Mouse (Mus musculus) urinary bladder, postnatal 14 days (tissue): ENCODE data around the gene Ptprd.

Experiments used
- DNase-seq: peaks from one replicate; pipeline ENCODE4 v3.0.0; 2021; ENCODE audit warnings: low spot score

The Ptprd gene

DNA sequence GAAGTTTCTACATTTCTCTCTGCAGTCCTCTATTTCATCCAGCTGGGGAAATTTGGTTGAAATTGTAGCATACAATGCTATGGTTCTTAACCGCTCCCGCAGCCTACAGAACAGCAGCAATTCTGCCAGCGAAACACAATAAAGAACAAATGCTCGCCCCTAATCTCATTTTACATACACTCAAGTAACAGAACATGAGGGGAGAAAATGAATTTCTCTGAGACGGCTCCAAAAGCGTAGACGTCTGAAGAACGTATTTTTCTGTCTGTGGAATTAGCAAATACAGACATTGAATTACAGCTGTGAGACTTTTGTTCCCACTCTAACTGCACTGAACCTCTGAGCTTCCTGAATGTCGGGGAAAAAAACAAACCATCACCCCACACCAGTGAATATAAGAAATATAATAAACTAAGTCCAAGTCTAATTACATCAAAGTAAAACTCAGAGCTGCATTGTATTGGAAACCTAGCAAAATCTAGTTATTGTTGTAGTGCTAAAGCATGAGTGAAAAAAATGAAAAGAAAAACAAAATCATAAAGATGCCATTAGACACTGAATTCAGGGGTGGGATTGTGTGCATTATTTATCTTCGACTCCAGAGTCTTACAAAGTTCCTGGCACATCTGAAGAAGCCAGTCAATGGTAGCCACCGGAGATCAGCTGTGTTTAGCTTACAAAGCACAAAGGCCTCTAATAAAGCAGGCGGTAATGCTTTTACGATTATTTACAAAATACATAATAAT, 2187.8 kb downstream of the Ptprd start:
- DNase-seq: no peak

DNA sequence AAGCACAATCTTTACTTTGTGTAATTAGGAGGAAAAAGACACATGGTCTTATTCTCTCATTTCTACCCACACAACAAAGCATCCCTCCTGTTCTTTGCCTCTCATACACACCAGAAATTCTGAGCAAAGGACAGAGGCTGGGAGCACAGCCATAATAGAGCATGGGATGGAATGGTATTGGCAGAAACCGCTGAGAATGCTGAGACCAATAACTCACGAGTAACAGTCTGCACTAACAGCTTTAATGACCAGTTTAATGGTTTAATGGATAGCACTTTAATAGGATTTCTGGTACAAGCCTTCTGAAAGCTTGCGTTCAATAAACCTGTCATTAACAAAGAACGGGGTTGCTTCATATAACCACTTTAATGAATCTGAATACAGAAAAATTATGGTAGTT, 2190.1 kb downstream of the Ptprd start:
- no peak for DNase-seq

DNA sequence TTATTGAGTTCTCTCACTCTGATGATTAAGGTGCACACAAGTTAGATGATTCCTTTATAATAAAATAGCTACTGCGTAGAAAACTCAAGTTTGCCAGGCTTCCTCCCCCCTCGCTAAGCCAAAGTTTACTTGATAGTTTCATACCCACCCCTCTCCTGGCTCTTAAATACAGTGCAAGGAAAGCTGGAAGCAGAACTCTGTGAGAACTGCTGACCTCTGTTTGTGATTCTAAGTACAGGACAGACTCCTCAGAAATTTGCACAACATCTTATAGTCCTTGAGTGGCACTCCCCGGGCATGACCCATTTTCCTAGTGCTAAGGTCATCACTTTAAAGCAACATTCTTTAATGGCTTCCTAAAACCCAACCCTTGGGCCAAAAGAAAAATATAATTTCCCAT, 2196.7 kb downstream of the Ptprd start:
- no peak for DNase-seq

DNA sequence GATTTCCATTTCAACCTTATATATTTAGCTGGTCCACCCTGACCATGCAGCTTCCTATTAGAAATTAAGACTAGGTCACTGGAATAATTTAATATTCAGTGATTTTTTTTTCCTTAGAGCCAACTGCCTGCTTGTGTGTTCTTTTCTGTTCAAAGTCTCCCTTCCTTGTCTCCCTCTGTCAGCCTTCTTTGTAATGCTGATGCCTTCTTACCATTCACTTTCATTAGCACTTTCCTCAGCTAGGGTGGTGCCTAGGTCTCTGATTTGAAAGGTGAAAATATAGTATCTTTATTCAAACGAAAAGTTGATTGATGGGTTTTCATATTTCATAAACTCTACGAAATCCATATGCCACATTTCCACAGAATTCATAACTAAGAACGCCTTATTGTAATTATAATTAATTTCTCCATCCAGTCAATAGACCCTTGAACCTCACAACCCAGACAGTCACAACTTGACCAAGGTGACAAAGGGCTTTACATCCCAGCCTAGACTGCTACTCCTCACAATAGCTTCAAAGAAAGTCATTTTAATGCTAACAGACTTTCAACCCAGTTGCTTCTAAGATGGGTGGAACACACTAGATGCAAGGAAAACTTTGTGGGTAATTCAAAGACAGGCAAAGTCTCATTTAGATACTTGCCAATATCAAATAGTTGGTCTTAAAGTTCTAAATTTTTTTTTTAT, 2197.5 kb downstream of the Ptprd start:
- no peak for DNase-seq

DNA sequence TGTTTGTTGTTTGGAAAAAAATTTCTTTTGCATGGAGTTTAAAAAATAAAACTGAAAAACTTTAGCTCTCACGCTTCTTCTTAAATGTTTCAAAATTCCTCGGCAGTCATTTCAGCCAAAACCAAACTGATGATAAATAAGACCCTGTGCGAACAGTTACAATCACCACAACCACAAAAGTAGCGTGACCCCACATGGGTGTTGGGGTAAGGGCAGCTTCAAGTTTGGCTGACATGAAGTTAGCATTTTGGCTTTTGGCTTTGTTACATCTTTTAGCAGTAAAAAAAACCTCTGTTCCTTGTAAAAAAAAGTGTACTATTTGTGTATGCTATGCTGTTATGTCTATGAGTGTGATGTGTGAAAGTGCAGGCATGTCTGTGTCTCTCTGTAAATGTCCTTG, 2203.2 kb downstream of the Ptprd start:
- no peak for DNase-seq

DNA sequence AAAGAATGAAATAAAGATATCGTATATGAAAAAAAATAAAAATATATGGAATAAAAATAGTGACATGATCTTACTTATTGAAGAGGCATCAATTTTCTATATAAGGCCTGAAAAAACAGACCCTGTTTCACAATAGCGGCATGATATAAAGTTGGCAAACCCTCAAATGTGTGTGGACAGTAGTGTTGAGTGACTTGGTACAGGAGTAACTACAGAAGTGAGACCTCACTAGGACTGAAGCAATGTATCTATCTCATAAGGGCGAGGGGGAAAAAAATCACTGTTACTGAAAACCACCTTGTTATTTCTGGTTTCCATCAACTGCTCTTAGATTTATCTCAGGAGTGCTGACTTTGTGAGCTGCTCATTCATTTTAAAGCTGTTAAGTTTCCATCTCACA, 2204.5 kb downstream of the Ptprd start:
- DNase-seq: no peak

DNA sequence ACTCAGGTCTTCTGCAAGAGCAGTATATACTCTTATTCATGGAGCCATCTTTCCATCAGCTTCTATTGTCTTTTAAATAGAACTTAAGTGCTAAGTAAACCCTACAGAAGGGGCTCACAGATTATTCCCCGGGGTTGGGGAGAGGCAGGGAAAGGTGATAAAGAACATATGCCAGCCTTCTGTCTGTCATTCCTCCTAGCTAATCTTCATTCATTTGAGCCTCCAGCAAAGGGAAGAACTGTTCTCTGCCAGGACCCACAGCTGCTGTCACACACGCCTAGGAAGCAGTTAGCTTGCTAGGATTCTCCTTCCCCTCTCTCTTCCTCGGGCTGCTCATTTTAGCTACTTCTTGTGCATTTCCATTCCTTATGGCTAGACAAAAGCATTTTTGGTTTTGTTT, 2205.0 kb downstream of the Ptprd start:
- no peak for DNase-seq

DNA sequence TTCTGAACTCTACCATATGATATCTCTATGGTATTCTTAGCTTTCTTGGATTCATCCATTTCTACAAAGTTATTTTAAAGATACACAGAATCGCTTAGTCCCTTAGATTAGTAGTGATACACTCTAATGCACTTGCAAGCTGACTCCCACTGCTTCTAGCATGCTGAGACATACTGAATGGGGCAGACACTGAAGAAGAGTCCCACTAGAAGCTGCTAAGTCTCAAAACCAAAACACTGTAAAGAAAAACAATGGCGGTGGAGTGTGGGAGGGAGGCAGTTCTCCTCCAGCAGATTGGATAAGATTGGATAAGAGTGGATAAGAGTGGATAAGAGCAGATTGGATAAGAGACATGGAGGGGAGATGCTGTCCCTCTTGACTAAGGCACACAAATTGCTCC, 2207.6 kb downstream of the Ptprd start:
- no peak for DNase-seq

DNA sequence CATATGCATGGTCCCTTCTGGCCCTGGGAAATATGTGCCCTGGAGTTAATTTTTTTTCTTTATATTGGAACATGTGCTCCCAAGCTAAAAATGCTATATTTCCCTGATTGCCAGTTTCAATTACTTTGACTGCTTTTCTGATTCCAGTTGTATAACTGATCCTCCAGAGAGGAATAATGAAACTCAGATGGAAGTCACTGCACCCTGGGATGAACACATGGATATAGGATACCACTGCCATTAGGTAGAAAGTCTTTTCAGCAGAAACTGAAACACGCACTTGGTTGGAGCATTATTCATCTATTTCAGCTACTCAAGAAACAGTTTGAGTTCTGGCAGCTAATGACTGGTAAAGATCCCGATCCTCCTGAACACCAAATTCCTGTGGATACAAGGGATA, 2211.5 kb downstream of the Ptprd start:
- no peak for DNase-seq

DNA sequence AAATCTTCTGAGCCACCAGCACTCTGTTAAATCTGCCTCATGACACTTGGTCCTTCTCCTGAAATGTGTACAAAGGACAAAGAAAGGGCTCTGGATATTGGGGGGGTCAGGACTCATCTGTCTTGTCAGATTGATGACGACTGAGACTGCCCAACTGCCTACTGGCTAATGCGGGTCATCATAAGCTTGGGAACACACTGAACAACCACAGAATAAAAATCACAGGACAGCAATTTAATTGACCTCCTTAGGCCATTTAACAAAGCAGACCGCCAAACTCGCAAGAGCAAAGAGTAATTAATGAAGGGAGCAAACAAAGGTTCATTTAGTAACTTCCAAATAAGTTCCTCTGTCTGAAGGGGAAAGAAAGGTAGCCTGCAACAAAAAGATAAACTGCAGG, 2215.9 kb downstream of the Ptprd start:
- DNase-seq: no peak

DNA sequence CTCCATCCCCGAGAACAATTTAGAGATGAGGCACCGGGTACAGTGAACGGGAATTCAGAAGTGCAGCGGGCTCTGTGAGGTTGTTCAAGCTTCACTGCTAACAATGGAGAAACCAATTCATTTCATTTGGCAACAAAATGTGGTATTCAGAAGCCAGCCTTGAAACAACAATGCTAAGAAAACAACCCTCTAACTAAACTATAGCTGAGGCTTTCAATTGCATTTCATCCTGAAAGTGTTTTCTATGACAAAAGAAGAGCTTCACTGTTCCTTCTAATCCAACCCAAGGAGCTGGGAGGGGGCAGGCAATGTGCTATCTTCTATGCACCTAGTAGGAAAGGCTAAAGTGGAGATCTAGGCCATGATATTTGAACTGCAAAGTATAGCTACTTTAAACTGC, 2217.2 kb downstream of the Ptprd start:
- no peak for DNase-seq

DNA sequence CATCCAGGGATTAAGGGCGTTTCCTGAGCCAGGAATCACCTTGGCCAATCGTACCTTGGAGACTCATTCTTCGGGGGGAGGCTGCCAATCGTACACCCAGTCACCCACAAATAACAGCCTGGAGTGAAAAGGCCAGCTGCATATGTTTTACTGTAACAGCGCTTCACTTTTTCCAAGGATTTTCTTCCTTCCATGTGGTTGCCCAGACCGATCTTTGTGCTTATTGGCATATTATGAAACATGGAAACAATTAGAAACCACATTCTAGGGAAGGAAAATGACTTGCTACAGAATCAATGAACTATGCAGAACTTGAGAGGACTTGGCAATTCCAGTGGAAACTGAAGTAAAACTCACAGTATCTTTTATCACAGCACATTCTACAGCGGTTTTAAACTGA, 2218.7 kb downstream of the Ptprd start:
- no peak for DNase-seq

DNA sequence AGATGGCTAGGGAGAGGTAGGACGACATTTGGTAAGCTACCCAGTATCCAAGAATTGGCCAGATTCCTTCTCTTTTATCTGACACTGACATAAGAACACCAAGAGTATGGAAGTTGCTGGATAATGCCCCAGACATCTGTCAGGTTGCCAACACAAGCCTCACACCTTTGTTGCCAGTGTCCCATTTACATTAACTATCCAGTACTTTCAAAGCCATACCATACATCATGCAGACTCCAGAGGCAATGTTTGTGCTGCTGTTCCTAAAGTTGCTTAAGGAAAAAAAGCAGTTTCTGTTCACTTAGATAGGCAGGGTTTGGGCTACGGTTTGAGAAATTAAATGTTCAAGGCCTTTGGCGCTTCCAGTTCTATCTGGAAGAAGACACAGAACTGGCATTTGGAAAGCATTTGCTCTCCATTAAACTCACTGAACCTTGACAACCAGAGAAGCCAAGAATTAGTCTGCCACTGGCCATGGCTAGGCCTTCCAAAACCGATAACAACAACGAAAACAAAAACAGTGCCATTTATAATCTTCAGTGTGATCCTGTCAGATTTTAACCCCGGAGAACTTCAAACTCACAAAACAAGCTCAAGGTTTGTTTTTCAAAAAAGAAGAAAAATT, 2220.0 kb downstream of the Ptprd start:
- DNase-seq: no peak

DNA sequence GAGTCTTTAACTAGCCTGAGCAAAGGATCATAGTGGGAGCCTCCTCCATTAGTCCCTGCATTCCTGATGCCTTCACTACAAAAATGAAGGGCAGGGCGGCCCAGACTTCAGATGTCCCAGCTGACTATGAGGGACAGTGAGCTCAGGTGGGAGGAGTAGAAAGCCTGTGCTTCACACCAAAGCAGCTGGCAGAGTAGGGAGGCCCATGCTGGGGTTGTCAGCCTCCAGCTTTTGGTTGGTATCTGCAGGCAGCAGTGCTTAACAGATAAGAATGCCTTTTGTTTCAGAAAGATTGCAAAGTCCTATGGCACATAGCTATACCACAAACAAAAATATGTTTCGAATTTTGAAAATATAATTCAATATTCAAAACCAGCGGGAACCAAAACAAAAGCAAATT, 2237.0 kb downstream of the Ptprd start:
- DNase-seq: no peak

DNA sequence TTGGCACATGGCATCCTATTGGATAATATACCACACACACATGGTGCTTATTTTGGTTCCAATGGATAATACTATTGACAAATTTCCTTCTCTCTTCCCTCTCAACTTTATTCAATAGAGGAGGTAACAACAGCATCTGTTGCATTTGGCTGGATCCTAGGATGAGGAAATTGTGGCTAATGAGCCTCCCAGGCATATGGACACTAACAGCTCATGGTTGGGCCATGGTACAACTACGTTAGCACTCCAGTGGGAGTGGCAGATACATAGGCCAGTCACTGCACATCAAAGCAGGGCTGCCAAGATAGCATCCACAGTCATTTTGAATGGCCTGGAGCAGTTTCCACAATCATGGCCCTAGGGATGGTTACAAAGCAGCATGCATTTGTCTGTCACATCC, 2238.4 kb downstream of the Ptprd start:
- no peak for DNase-seq

DNA sequence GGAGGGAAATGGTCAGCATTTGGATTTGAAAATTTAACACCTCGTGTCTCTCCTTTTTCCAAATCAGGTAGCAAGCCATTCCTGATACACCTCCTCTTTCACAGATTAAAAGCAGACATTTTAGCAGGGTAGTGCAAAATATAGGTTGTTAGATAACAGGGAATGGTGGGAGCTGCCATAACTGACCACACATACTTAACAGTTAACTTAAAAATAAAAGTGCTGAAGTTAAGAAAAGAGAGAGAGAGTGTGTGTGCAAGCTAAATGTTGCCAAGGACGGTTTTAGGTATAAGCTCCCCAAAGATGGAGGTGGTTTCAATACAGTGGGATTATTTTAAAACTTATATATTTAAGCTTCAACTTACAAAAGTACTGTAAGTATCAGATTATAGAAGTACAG, 2241.8 kb downstream of the Ptprd start:
- no peak for DNase-seq

DNA sequence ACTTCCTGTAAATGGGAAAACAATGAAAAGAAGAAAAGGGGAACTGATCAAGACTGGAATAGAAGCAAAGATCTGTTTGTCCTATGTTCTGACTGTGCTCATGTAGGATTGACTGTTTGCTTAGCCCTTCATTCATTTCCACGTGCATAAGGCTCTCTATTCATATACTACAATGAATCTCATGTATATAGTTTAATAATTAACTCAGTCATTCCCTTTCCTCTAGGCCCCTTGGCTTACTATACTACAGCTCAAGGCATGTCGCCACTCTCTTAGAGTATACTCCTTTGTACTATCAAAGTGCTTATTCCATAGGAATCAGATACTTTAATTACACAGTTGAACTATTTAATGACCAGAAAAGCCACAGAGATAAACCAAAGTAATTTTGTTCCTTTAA, 2243.1 kb downstream of the Ptprd start:
- DNase-seq: no peak

DNA sequence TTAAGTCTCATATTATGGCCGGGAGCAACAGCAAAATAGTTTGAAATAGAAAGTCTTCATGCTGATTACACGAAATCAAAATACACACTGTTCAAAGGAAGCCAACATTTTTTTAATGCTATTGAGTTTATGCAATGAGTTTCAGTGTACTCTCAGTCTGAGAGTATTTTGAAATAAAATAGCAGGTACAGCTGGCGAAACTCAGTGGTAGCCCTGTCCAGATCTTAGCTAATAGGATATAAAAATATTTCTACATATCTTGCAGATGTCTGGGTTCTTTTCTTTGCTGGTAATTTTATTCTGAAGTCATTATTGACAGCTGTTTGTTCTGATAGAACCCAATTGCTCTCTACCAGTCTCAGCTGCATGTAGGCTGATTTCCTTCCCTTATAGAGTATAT, 2246.0 kb downstream of the Ptprd start:
- DNase-seq: no peak

DNA sequence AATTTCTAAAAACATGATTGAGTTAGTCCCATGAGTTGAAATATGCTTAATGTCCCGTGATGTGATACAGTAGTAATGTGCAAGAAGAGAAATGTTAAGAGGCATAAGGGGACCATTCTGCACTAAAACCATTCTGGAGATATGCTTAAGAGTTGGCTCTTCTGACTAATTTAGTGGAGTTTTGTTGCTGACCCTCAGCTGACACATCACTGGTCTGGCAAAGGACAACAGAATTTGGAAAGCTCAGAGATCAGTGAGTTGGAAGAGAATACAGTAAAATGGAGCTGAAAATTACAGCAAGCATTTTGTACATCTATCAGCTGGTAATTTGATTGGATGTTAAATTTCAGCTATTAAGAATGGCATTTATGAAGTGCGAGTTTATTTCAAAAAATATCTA, 2248.8 kb downstream of the Ptprd start:
- no peak for DNase-seq

DNA sequence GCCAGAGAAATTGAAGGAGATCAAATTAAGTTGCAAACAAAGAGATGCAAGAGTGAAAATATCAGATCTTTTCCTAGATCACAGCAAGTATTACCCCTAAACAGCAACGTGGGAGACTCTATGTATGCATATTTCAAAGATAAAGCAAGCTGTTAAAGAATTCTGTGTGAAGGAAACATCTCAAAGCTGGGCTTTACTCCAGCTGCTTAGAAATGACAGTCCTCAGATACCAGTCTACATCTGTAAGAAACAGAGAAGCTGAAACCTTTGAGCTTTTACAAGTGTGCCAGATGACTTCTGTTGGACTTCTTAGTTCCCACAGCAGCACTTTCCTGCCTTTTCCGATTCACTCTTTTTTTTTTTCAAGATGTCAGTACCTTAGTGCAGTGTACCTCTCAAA, 2249.9 kb downstream of the Ptprd start:
- no peak for DNase-seq

DNA sequence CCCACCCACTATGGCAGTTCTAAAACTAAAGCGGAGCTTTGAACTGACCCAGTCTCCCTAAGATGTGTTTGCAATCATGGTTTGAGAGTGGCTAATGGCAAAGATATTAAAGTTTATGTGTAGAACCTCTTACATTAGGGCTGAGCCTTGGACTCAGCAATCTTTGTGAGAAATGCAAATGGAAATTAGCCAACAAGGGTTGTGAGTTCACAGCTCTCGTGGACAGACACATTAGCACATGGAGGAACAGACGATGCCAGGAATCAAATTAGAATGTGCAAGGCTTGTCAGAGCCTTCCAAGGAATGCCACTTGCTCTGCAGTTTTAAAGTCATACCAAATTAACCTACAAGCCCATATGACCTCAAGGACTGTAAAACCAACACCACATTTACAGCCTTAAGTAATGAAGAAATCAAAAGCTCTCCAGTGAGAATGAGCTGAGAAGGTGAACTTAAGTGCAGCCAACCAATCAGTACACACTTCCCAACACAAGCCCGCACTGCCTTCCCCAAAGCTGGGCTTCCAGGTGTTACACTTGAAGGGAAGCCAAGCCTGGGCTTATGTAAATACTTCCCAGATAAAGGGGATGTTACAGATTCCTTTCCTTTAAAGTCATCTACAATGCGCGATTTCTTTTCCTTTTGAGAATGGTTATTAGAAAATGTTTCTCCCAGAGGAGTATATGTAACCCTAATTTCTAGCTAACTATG, 2258.3 kb downstream of the Ptprd start:
- no peak for DNase-seq

DNA sequence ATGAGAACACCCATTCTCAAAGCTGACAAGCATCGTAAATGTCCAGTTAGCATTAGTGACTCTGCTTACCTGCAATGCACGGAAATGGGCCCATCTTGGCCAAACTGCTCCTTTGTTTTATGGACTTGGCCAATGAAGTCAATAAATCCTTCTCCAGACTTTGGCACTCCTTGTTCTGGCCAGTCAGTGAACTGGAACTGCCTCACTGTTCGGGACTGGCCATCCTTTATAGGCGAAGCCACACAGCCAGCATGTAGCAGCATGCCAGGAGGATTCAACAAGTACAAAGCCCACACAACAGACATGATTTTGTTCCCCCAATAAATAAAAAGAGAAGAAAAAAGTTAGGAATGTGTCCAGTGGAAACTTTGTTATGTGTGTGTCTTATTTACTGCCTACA, 2261.2 kb downstream of the Ptprd start:
- DNase-seq: peak; percentile 6

DNA sequence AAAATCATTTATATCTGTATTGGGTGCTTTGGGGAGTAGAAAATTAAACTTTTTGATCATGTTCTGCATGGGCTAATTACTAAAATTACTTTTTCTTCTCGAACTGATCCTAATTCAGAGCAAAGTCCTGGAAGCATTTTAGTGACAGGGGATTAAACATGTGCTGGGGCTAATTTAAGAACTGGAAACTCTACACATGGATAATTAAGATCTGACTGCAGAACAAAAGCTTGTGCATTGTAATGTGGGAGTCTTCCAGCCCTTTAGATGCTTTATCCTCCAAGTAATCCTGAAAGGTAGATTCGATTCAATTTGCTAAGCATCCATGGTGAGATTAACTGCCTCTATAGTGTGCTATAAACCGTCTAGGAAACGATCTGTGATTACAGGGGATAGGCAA, 2316.9 kb downstream of the Ptprd start:
- DNase-seq: no peak
